Mouse (Mus musculus) 3134 (cell line): Measurements from ENCODE around the gene Nemp1.

Source experiments
- DNase-seq: peaks from one replicate; pipeline ENCODE4 v3.0.0-alpha.2; 2011; ENCODE audit warnings: low spot score; ENCODE audit not compliant: insufficient read length; ENCODE audit errors: extremely low read depth

Nemp1 gene

GRCm38 (mm10) chr10:127670185-127670584 lies 3.5 kb downstream of the Nemp1 start:
- no peak for DNase-seq

GRCm38 (mm10) chr10:127671276-127671675 lies 4.6 kb downstream of the Nemp1 start:
- DNase-seq, result no peak

GRCm38 (mm10) chr10:127674046-127674655 lies 7.5 kb downstream of the Nemp1 start:
- DNase-seq, result no peak

- peak; percentile 79 for DNase-seq
These were observed 8.3 kb downstream of the Nemp1 start for GRCm38 (mm10) chr10:127674794-127675522.

- no peak for DNase-seq
These were observed 9.2 kb downstream of the Nemp1 start for GRCm38 (mm10) chr10:127675859-127676398.

- peak; percentile 97 for DNase-seq
These were observed 10.2 kb downstream of the Nemp1 start for GRCm38 (mm10) chr10:127676691-127677548.

- peak; percentile 69 for DNase-seq
These were observed 11.1 kb downstream of the Nemp1 start for GRCm38 (mm10) chr10:127677591-127678336.

- no peak for DNase-seq
These were observed 12.5 kb downstream of the Nemp1 start for GRCm38 (mm10) chr10:127679208-127679607.

GRCm38 (mm10) chr10:127679881-127680280 lies 13.2 kb downstream of the Nemp1 start:
- DNase-seq, result no peak

GRCm38 (mm10) chr10:127682886-127683285 lies 16.2 kb downstream of the Nemp1 start:
- DNase-seq, result no peak

GRCm38 (mm10) chr10:127691053-127691452 lies 24.4 kb downstream of the Nemp1 start:
- DNase-seq, result no peak

- no peak for DNase-seq
These were observed 27.9 kb downstream of the Nemp1 start for GRCm38 (mm10) chr10:127694636-127695035.

- DNase-seq, result no peak
These were observed 29.1 kb downstream of the Nemp1 start for GRCm38 (mm10) chr10:127695775-127696174.

GRCm38 (mm10) chr10:127698966-127699365 lies 32.3 kb downstream of the Nemp1 start:
- no peak for DNase-seq

- no peak for DNase-seq
These were observed 36.6 kb downstream of the Nemp1 start for GRCm38 (mm10) chr10:127703299-127703698.

GRCm38 (mm10) chr10:127704293-127704692 lies 37.6 kb downstream of the Nemp1 start:
- no peak for DNase-seq

GRCm38 (mm10) chr10:127704766-127705220 lies 38.1 kb downstream of the Nemp1 start, which contains the start of gene Myo1a:
Gene Myo1a, plus strand, starts transcription at chr10:127705170.
- no peak for DNase-seq

GRCm38 (mm10) chr10:127705783-127706182 lies 39.1 kb downstream of the Nemp1 start:
- peak; percentile 28 for DNase-seq

- DNase-seq, result no peak
These were observed 41.0 kb downstream of the Nemp1 start for GRCm38 (mm10) chr10:127707721-127708120.

GRCm38 (mm10) chr10:127708850-127709370 lies 42.2 kb downstream of the Nemp1 start:
- no peak for DNase-seq
